8 mouse cellular contexts compared by ENCODE assay signal in genomic region chr11:50130811-50131766, GRCm38 (mm10). TPM values are rescaled to one million over a fixed set of nuclear protein-coding genes. Genes with fewer than 3 reads are reported as not detected.
DNase-seq lines count a peak whose midpoint lies in the region; ATAC-seq and TF ChIP-seq lines count a peak whose summit lies in the region.

TSS of gene Tbc1d9b (plus strand) at chr11:50131396.

- peaks cover 10% of the 10 kb centered on the region for H3K36me3 ChIP-seq in embryonic facial prominence, embryonic 15.5 days
- peaks cover 6% of the 10 kb centered on the region; the same call in 1 of the 2 replicates for H3K36me3 ChIP-seq in kidney, embryonic 14.5 days (ENCODE audit: control insufficient read depth, insufficient read depth, low read length)
- peaks cover 14% of the 10 kb centered on the region for H3K36me3 ChIP-seq in limb, embryonic 15.5 days

- no peaks in the 10 kb centered on the region for H3K9me3 ChIP-seq in embryonic facial prominence, embryonic 15.5 days (replicated peaks)
- H3K9me3 ChIP-seq in kidney, embryonic 14.5 days (ENCODE audit: control insufficient read depth, low read length): no peaks in the 10 kb centered on the region
- H3K9me3 ChIP-seq in limb, embryonic 15.5 days: no peaks in the 10 kb centered on the region

- peak within 1 kb of the TSS; percentile 99 for H3K9ac ChIP-seq in embryonic facial prominence, embryonic 15.5 days
- H3K9ac ChIP-seq in kidney, embryonic 14.5 days (ENCODE audit: low read depth, low read length): peak within 1 kb of the TSS; percentile 98
- H3K9ac ChIP-seq in limb, embryonic 15.5 days: peak within 1 kb of the TSS; percentile 97

- H3K4me3 ChIP-seq in bone marrow, adult 2 months (replicated peaks; ENCODE audit: control insufficient read depth, low read depth, low read length): peak within 1 kb of the TSS; percentile 89
- peak within 1 kb of the TSS; percentile 88 for H3K4me3 ChIP-seq in embryonic facial prominence, embryonic 15.5 days (replicated peaks)
- H3K4me3 ChIP-seq in kidney, embryonic 14.5 days (ENCODE audit: low read length): peak within 1 kb of the TSS; percentile 89
- peak within 1 kb of the TSS; percentile 84 for H3K4me3 ChIP-seq in limb, embryonic 15.5 days

- peak; percentile 86; the same call in 1 of the 2 replicates for TF ChIP-seq POLR2A in bone marrow, adult 2 months (IDR thresholded peaks at IDR 0.05; ENCODE audit: borderline replicate concordance, control insufficient read depth, low read depth, low read length)

- no peaks in the 10 kb centered on the region for H3K27me3 ChIP-seq in embryonic facial prominence, embryonic 15.5 days
- H3K27me3 ChIP-seq in kidney, embryonic 14.5 days (ENCODE audit: control insufficient read depth, insufficient read depth, low read length): no peaks in the 10 kb centered on the region
- H3K27me3 ChIP-seq in limb, embryonic 15.5 days: no peaks in the 10 kb centered on the region

- WGBS in bone marrow, adult 2 months: under 1% methylated on average over 77 of the region's 77 CpGs
- under 1% methylated on average over 77 of the region's 77 CpGs for WGBS in embryonic facial prominence, embryonic 15.5 days
- WGBS in kidney, embryonic 14.5 days: 1% methylated on average over 70 of the region's 77 CpGs
- WGBS in limb, embryonic 15.5 days: under 1% methylated on average over 77 of the region's 77 CpGs

- TF ChIP-seq CTCF in bone marrow, adult 2 months (IDR thresholded peaks at IDR 0.05; ENCODE audit: control insufficient read depth, insufficient read depth, low read length): peak; percentile 93

- peaks cover 4% of the 10 kb centered on the region for H3K4me1 ChIP-seq in bone marrow, adult 2 months (ENCODE audit: control insufficient read depth, insufficient read depth, low read length)
- peaks cover 22% of the 10 kb centered on the region for H3K4me1 ChIP-seq in embryonic facial prominence, embryonic 15.5 days
- peaks cover 8% of the 10 kb centered on the region; the same call in 1 of the 2 replicates for H3K4me1 ChIP-seq in kidney, embryonic 14.5 days (ENCODE audit: control insufficient read depth, insufficient read depth, low read length)
- H3K4me1 ChIP-seq in limb, embryonic 15.5 days: peaks cover 19% of the 10 kb centered on the region

- peak; percentile 96 for DNase-seq in 416B (ENCODE audit: low read depth)
- DNase-seq in heart, adult 9 months (ENCODE audit: low spot score in 2 of 2): peak; percentile 86 to 89
- peak; percentile 52 to 82 for DNase-seq in monocyte, adult 2 months (ENCODE audit: low read depth in 1 of 2, low spot score in 2 of 2)
- DNase-seq in spleen, postnatal 36 days (ENCODE audit: low spot score in 2 of 2): peak; percentile 84 to 86

- peak within 1 kb of the TSS; percentile 93 for H3K4me2 ChIP-seq in embryonic facial prominence, embryonic 15.5 days (replicated peaks)
- H3K4me2 ChIP-seq in kidney, embryonic 14.5 days (replicated peaks; ENCODE audit: low read depth, low read length): peak within 1 kb of the TSS; percentile 85
- H3K4me2 ChIP-seq in limb, embryonic 15.5 days: peak within 1 kb of the TSS; percentile 87

- peak; percentile 90 for ATAC-seq in embryonic facial prominence, embryonic 15.5 days (ENCODE audit: insufficient number of reproducible peaks, low FRiP score, low TSS enrichment, low read depth)
- peak; percentile 93 for ATAC-seq in kidney, embryonic 14.5 days (ENCODE audit: low FRiP score, low TSS enrichment)
- peak; percentile 89 for ATAC-seq in limb, embryonic 15.5 days (ENCODE audit: insufficient number of reproducible peaks, low FRiP score, low TSS enrichment, low read depth)

- H3K27ac ChIP-seq in bone marrow, adult 2 months (ENCODE audit: control insufficient read depth, insufficient read depth, low read depth, low read length, poor library complexity): peak within 1 kb of the TSS; percentile 84
- H3K27ac ChIP-seq in embryonic facial prominence, embryonic 15.5 days (replicated peaks): peak within 1 kb of the TSS; percentile 87
- H3K27ac ChIP-seq in kidney, embryonic 14.5 days (ENCODE audit: low read depth, low read length): peak within 1 kb of the TSS; percentile 83
- peak within 1 kb of the TSS; percentile 86 for H3K27ac ChIP-seq in limb, embryonic 15.5 days

RNA-seq across cellular contexts. Expression of gene Tbc1d9b, which starts in this region (rescaled TPM):
- 10.5 and 31.4 TPM in 2 replicates for polyA plus RNA-seq in bone marrow, adult 2 months (2011; ENCODE audit: insufficient read depth, insufficient read length, low replicate concordance, missing spikeins)
- polyA plus RNA-seq in embryonic facial prominence, embryonic 15.5 days (2015; fragmentation: Nextera tagmentation; extraction: Ambion mirVana): 46.6 TPM in 2 replicates
- 22.8 and 36.8 TPM in 2 replicates for polyA plus RNA-seq in kidney, embryonic 14.5 days (2014; fragmentation: Nextera tagmentation; extraction: Ambion mirVana)
- polyA plus RNA-seq in limb, embryonic 15.5 days (2015; fragmentation: Nextera tagmentation; extraction: Ambion mirVana): 45.9 and 46.0 TPM in 2 replicates

Comparison
In these comparisons a context has a peak if more than half of its experiments do, and no peak if none do; other contexts are left out.
1. Peak in every context shown above with its lines: DNase-seq, ATAC-seq, H3K4me3 ChIP-seq and H3K27ac ChIP-seq.